Mouse (Mus musculus) adrenal gland, postnatal 25 days (tissue): ENCODE data around the gene Mypn. TPM values are rescaled to one million over a fixed set of nuclear protein-coding genes. Genes with fewer than 3 reads are reported as not detected.

ENCODE experiments used
- DNase-seq: peaks from one replicate; pipeline ENCODE4 v3.0.0; 2021; ENCODE audit warnings: mixed read lengths
- total RNA-seq: library from RNA; stranded (reverse); gene quantifications from 2 replicates; pipeline ENCODE4 v1.2.3, GENCODE M21; 2021

The Mypn gene
- total RNA-seq, 1 experiment from 2014 or later = 0.39 TPM

GRCm38 (mm10) chr10:63154226-63154625, 49.5 kb downstream of the Mypn start:
- no peak for DNase-seq

GRCm38 (mm10) chr10:63153563-63153962, 50.2 kb downstream of the Mypn start:
- peak; percentile 85 for DNase-seq

- DNase-seq = no peak
Observed at GRCm38 (mm10) chr10:63152358-63152757, 51.4 kb downstream of the Mypn start.

GRCm38 (mm10) chr10:63142660-63143059, 61.1 kb downstream of the Mypn start:
- DNase-seq = no peak

GRCm38 (mm10) chr10:63136436-63136835, 67.3 kb downstream of the Mypn start:
- DNase-seq = no peak

GRCm38 (mm10) chr10:63135680-63136079, 68.1 kb downstream of the Mypn start:
- DNase-seq = no peak

GRCm38 (mm10) chr10:63133326-63133725, 70.4 kb downstream of the Mypn start:
- no peak for DNase-seq

- no peak for DNase-seq
Observed at GRCm38 (mm10) chr10:63132356-63132755, 71.4 kb downstream of the Mypn start.

- no peak for DNase-seq
Observed at GRCm38 (mm10) chr10:63130500-63130899, 73.3 kb downstream of the Mypn start.

- peak; percentile 35 for DNase-seq
Observed at GRCm38 (mm10) chr10:63128256-63128655, 75.5 kb downstream of the Mypn start.

- DNase-seq = no peak
Observed at GRCm38 (mm10) chr10:63127156-63127555, 76.6 kb downstream of the Mypn start.

- no peak for DNase-seq
Observed at GRCm38 (mm10) chr10:63126116-63126515, 77.6 kb downstream of the Mypn start.

GRCm38 (mm10) chr10:63125343-63125742, 78.4 kb downstream of the Mypn start:
- DNase-seq = no peak

GRCm38 (mm10) chr10:63124016-63124415, 79.7 kb downstream of the Mypn start:
- DNase-seq = no peak

GRCm38 (mm10) chr10:63123141-63123540, 80.6 kb downstream of the Mypn start:
- DNase-seq = no peak

- no peak for DNase-seq
Observed at GRCm38 (mm10) chr10:63122516-63122915, 81.2 kb downstream of the Mypn start.

GRCm38 (mm10) chr10:63121961-63122360, 81.8 kb downstream of the Mypn start:
- no peak for DNase-seq

GRCm38 (mm10) chr10:63119916-63120315, 83.8 kb downstream of the Mypn start:
- no peak for DNase-seq

GRCm38 (mm10) chr10:63117583-63117982, 86.2 kb downstream of the Mypn start:
- no peak for DNase-seq

- DNase-seq = no peak
Observed at GRCm38 (mm10) chr10:63116376-63116775, 87.4 kb downstream of the Mypn start.

- no peak for DNase-seq
Observed at GRCm38 (mm10) chr10:63115881-63116280, 87.9 kb downstream of the Mypn start.

GRCm38 (mm10) chr10:63113716-63114360, 89.9 kb downstream of the Mypn start:
- DNase-seq = no peak

GRCm38 (mm10) chr10:63113027-63113604, 90.6 kb downstream of the Mypn start:
- DNase-seq = no peak

- DNase-seq = no peak
Observed at GRCm38 (mm10) chr10:63100657-63101056, 103.1 kb downstream of the Mypn start.
